Mouse (Mus musculus) embryonic fibroblast, embryonic 13.5 days (primary cell): Measurements from ENCODE around the gene Csrp2.

ENCODE experiments used
- CTCF ChIP-seq: IDR thresholded peaks from 2 replicates; pipeline ENCODE4 v1.5.1; 2011; ENCODE audit warnings: mild to moderate bottlenecking, control low read depth, low read length, moderate library complexity, borderline replicate concordance; ENCODE audit not compliant: insufficient read depth
- POLR2A ChIP-seq: IDR thresholded peaks from 2 replicates; pipeline ENCODE4 v1.6.1; 2011; ENCODE audit warnings: low read depth, mild to moderate bottlenecking, control low read depth, low read length, moderate library complexity

- TF ChIP-seq CTCF: no peak
- no peak for TF ChIP-seq POLR2A
Observed at GRCm38 (mm10) chr10:110944175-110944574, 24.6 kb downstream of the Csrp2 start.
